Mouse (Mus musculus) myocyte (in vitro differentiated cells): ENCODE results near the gene Ralgapa2.

Source experiments
- CEBPB ChIP-seq: IDR thresholded peaks from 2 replicates; pipeline ENCODE4 v1.6.1; 2011; ENCODE audit warnings: mild to moderate bottlenecking, moderate library complexity; ENCODE audit not compliant: poor library complexity, insufficient read depth, severe bottlenecking
- MYOD1 ChIP-seq, 3 experiments: IDR thresholded peaks; one replicate each; pipeline ENCODE4 v1.6.1; 2011; ENCODE audit warnings: control low read depth in 2 of 3, low read depth in 2 of 3, mild to moderate bottlenecking in 2 of 3, moderate library complexity in 1 of 3; ENCODE audit not compliant: insufficient read length in 2 of 3, control insufficient read depth in 1 of 3
- POLR2A ChIP-seq: IDR thresholded peaks from one replicate; pipeline ENCODE4 v1.6.1; 2011; ENCODE audit warnings: low read depth, mild to moderate bottlenecking, control low read depth, moderate library complexity; ENCODE audit not compliant: insufficient read length
- TCF12 ChIP-seq: IDR thresholded peaks from one replicate; pipeline ENCODE4 v1.6.1; 2011; ENCODE audit warnings: mild to moderate bottlenecking, control low read depth; ENCODE audit not compliant: poor library complexity, insufficient read depth, severe bottlenecking

GRCm38 (mm10) chr2:146337540-146337939 lies 174.6 kb downstream of the Ralgapa2 start:
- TF ChIP-seq POLR2A (no peak), MYOD1 (IDR thresholded peaks at IDR 0.05; ENCODE audit: control insufficient read depth in 1 of 3, insufficient read length in 2 of 3, low read depth in 2 of 3) (no peak), CEBPB (no peak), TCF12 (no peak)
